Mouse (Mus musculus): ENCODE data around the gene Zfp428.

Zfp428 gene

DNA sequence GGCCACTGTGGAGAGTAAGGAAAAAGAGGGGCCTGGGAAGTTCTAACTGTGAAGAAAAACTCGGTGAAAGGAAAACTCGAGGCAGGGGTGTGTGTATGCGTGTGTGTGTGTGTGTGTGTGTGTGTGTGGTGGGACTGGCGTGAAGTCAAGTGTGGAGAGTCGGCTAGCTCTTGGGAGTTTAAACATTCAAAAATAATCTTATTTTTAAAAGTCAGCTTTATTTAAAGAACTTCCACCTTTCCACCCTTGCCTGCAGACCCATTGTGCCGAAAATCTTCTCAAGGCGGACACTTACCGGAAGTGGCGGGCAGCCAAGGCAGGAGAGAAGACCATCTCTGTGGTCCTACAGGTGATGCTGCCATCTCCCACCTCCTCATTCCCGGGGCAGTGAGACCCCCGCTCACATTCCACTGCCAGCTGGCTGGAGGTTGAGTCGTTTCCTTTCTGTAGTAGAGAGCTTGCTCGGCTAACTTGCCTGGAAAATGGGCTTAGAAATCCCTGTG lies 40.8 kb downstream of the Zfp428 start:
- DNase-seq (ENCODE audit: low read depth, low spot score) = no peak

DNA sequence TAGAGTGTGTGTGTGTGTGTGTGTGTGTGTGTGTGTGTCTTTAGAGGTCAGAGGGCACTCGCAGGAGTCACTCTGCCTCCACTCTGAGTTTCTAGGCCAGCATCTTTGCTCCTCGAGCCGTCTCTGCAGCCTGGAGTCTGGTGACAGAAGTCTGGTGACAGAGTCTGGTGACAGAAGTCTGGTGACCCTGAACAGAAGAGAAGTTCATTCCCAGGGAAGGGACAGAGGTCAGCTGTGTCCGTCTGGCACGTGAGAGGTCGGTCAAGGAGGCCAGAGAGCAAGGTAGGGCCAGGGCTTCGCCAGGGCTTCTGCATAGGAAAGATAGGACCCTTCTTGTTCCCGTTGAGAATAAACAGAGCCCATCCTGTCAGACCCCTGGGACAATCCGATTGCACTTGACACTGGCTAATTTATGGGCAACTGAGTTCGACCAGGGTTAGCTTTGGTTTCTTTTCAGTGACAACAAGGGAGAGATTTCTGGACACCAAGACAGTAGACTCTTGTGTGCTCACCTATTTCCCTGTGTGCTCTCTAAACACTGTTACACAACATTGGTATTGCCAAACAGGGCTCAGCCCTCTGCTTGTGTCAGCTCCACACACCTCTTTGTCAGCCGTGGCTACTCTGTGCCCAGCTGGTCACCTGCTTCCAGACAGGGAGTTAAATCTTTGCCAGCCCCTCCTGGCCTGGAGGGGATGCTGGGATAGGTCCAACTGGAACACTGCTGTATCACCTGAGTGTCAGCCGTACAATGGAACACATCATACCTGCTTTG lies 45.4 kb downstream of the Zfp428 start:
- no peak for DNase-seq (ENCODE audit: low read depth, low spot score)

DNA sequence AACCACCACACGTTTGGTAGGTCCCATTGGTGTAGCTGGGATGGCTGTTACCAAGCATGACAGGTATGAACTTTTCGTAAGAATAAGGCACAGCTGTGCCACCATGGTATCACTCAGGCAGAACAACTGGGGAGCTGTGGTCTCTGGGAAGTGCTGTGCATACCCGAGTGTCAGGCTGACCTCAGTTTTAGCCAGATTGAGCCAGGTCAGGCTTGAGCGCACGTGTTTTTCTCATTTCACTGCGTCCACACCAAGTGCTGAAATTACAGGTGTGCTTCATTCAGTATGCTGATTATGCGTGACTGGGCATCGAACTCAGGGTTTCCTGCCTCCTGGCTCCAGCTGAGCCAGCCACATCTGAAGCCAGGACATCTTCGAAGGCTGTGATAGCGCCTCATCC lies 49.0 kb downstream of the Zfp428 start:
- no peak for DNase-seq (ENCODE audit: low read depth, low spot score)

DNA sequence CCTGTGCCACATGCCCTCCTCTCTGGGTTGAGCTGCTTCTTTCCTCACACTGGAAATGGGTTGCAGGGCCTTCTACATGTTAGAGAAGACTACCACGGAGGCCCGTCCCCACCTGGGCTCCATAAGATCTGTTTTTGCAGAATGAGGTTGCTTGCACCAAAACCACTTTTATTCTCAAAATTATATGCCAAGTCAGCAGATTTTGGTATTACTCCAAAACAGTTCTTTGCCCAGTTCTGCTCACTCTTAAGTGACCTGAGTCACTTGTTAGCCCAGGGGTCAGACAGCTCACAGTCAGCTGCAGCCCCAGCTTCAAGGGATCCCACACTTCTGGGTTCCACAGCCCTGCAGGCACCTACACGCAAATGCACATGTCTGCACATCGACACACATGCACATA lies 54.6 kb downstream of the Zfp428 start:
- no peak for DNase-seq (ENCODE audit: low read depth, low spot score)

DNA sequence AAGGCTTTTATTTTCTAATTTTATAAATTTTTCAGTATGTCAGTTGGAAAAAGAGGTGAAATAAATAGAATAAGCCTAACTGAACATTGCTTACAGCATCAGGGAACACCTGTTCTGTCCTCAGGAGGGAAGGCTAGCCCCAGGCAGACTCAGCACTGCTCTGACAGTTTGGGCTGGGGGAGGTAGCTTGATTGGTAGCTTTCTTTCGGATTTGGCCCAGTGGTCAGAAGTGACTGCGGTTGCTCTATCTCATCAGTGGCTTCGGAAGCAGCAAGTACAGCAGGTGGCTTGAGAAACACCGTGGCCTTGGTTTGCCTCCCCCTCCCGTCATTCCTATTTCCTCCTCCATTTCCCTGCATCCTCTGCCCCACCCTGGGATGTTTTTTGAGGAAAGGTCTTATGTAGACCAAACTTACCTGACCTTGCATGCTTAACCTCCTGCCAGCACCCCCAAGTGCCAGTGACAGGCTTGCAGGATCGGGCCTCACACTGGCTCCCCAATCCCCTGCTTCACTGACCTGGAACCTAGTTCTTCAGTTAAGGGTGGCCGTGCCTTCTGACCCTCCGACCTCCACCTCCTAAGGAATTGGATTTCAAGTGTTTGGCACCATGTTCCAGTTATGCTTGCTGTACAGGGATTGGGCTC lies 56.5 kb downstream of the Zfp428 start:
- no peak for DNase-seq (ENCODE audit: low read depth, low spot score)

DNA sequence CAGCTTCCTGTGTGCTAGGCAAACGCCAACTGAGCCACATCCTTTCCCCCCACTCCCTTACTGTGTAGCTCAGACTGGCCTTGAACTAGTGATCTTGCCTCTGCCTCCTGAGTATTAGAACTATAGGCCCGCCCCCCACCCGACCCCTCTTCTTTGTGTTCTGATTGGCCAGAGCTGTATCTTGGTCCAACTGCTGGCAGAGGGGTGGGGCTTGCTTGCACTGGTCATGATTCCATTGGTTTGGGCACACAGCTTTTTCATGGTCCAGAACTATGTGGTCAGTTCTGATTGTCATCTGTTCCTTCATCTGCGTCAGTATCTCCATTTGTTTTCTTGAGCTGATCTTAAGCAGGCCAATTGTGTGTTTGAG lies 57.0 kb downstream of the Zfp428 start:
- peak; percentile 56 for DNase-seq (ENCODE audit: low read depth, low spot score)

DNA sequence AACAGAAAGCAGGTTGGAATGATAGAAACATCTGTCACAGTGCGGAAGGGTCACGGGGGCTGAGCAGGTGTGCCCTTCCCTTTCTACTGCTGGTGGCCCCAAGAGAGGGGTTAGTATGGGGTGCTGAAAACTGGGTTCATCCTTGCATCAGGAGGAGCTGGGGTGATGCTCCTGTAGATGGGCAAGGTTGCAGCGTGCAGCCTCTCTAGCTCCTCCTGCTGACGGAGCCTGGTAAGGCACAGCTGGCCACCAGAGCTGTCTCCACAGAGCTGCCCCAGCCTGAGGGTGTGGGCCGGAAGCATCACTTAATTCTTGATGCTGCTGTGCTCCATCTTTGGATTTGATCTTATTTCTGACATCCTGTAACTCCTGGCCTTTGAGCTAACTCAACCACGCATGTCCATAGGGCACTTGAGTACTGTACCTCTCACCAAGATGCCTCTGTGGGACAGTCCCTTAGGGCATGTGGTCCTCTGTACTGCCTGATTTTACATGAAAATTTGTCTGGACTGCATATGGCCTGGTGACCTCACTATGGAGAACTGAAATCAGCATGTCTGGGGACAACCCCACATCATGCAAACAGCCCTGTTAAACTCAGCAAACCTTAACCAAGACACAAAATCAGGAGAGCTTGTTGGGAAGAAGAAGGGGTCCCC lies 57.9 kb downstream of the Zfp428 start:
- DNase-seq (ENCODE audit: low read depth, low spot score) = peak; percentile 75

Measured in R1 (cell line).